Mouse (Mus musculus) heart, adult 2 months (tissue): ENCODE data around the gene Scn3b.

ENCODE experiments used
- CTCF ChIP-seq: fragments of 200-600 bp; IDR thresholded peaks from 2 replicates; pipeline ENCODE4 v1.8.1; 2022; ENCODE audit warnings: antibody characterized with exemption, mild to moderate bottlenecking, moderate library complexity
- EP300 ChIP-seq: fragments of 200-500 bp; IDR thresholded peaks from 2 replicates; pipeline ENCODE4 v1.6.1; 2011; ENCODE audit warnings: low read depth, low read length, control low read depth; ENCODE audit not compliant: insufficient read depth
- POLR2A ChIP-seq: fragments of 200-500 bp; IDR thresholded peaks from 2 replicates; pipeline ENCODE4 v1.6.1; 2011; ENCODE audit warnings: mild to moderate bottlenecking, low read depth, low read length, control low read depth; ENCODE audit not compliant: insufficient read depth

DNA sequence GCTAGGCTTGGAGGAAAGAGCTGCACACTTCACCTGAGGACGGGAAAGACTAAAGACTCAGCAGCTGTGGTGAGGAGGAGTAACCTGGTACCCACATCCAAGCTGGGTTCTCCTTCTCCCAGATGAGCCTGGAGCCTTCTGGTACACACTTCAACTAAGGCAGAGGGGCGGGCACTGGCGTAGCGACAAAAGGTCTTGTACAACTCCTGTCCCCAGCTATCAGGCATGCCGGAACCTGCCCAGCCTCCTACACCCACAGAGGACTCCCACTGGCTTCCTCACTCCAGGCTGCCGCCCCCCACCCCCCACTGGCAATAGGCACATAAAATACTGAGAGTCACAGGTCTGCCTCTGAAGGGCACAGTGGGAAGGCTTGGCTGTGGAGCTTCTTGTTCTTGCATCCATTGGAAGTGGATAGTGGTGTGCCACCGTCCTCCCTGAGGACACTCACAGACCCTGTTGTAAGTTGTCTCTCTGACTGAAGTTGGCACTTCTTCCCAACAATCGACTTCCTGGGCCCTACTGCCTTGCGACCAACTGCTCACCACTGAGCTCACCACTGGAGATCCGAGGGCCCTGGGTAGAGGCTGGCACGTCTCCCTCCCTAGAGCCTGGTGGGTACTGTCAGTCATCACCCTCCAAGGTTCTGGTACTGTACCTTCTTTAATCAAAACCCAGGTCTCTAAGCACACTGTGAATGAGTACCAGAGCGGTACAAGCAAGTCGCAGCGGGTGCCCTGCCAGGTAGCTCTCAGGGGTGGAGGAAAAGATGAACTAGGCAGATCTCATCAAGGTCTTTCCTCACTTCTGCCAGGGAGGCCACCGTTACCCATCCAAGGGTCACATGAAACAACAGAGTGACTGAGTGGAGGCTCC is 62.6 kb downstream of the Scn3b start:
- no peak for TF ChIP-seq CTCF
- no peak for TF ChIP-seq POLR2A
- TF ChIP-seq EP300: no peak
